Mouse (Mus musculus): ENCODE data around the gene Defb23.
"Not testable (repeated sequence)": the region's sequence is repeated elsewhere in the genome, so short reads cannot be mapped to it uniquely, and the experiment has no call there.

Defb23 gene

GRCm38 (mm10) chr2:152436983-152437860, 27.2 kb downstream of the Defb23 start:
- peak; percentile 96 for ATAC-seq (ENCODE audit: low TSS enrichment)

GRCm38 (mm10) chr2:152436405-152436901, 28.0 kb downstream of the Defb23 start:
- ATAC-seq (ENCODE audit: low TSS enrichment): no peak

GRCm38 (mm10) chr2:152428481-152428880, 35.9 kb downstream of the Defb23 start:
- not testable (repeated sequence) for ATAC-seq (ENCODE audit: low TSS enrichment)

GRCm38 (mm10) chr2:152427493-152427892, 36.9 kb downstream of the Defb23 start:
- ATAC-seq (ENCODE audit: low TSS enrichment): peak; percentile 95

GRCm38 (mm10) chr2:152415786-152416185, 48.6 kb downstream of the Defb23 start:
- ATAC-seq (ENCODE audit: low TSS enrichment): no peak

- ATAC-seq (ENCODE audit: low TSS enrichment): no peak
Observed at GRCm38 (mm10) chr2:152415287-152415686, 49.1 kb downstream of the Defb23 start, which contains the start of gene 6820408C15Rik. Gene 6820408C15Rik (plus strand): TSS chr2:152415587.

- ATAC-seq (ENCODE audit: low TSS enrichment): peak; percentile 86
Observed at GRCm38 (mm10) chr2:152414591-152415165, 49.7 kb downstream of the Defb23 start, which contains the start of gene Zcchc3. Gene Zcchc3 (minus strand): TSS chr2:152415027.

- ATAC-seq (ENCODE audit: low TSS enrichment): peak; percentile 6; the same call in 1 of the 2 replicates
Observed at GRCm38 (mm10) chr2:152413765-152414584, 50.4 kb downstream of the Defb23 start.

- no peak for ATAC-seq (ENCODE audit: low TSS enrichment)
Observed at GRCm38 (mm10) chr2:152413158-152413764, 51.2 kb downstream of the Defb23 start.

GRCm38 (mm10) chr2:152412526-152413157, 51.8 kb downstream of the Defb23 start:
- ATAC-seq (ENCODE audit: low TSS enrichment): no peak

GRCm38 (mm10) chr2:152411471-152411870, 52.9 kb downstream of the Defb23 start:
- ATAC-seq (ENCODE audit: low TSS enrichment): 0 out of 2 replicates have a peak, but pooled peaks have one; percentile 0

- peak; percentile 11; the same call in 1 of the 2 replicates for ATAC-seq (ENCODE audit: low TSS enrichment)
Observed at GRCm38 (mm10) chr2:152410971-152411371, 53.4 kb downstream of the Defb23 start.

GRCm38 (mm10) chr2:152409781-152410180, 54.6 kb downstream of the Defb23 start:
- ATAC-seq (ENCODE audit: low TSS enrichment): no peak

All from frontal cortex, adult (tissue).